Mouse (Mus musculus): ENCODE results near the gene Tut4. TPM values are rescaled to one million over a fixed set of nuclear protein-coding genes. Genes with fewer than 3 reads are reported as not detected.

Gene Tut4
- total RNA-seq, 4 experiments from 2014 or later: 14.6 to 25.2 (median 18.6) TPM

DNA sequence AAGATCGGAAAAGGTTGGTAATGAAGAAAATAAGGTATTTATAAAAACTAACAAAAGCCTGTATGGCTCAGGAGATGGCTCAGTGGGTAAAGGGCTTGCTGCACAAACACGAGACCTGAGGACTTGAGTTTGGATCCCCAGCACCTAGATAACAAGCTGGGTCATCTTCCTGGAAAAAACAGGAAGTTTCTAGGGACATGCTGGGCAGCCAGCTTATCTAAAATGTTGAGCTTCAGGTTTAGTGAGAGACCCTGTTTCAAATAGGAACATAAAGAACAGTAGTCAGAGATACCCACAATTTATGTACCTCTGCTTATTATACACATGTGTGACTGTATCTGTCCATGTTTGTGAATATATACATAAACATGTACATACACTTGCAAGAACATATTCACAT lies 43.8 kb downstream of the Tut4 start:
- no peak for DNase-seq (ENCODE audit: low spot score)

DNA sequence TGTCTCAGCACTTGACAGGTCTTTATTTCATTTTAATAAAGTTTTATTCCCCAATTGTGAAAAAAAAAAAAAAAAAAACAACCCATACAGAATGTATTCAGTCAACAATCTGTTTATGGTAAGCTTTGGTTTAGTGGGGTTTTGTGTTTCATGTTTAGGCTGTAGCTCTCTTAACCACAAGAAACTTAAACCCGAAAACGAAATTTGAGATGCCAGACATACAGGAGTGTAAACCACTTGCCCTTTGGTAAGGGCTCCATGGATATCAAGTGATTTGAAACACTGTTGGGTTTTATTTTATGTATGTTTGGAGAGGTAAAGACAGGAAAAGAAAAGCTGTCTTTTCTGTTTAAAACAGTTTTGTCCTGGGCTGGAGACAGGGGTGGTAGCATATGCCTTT lies 80.5 kb downstream of the Tut4 start:
- no peak for DNase-seq (ENCODE audit: low spot score)

DNA sequence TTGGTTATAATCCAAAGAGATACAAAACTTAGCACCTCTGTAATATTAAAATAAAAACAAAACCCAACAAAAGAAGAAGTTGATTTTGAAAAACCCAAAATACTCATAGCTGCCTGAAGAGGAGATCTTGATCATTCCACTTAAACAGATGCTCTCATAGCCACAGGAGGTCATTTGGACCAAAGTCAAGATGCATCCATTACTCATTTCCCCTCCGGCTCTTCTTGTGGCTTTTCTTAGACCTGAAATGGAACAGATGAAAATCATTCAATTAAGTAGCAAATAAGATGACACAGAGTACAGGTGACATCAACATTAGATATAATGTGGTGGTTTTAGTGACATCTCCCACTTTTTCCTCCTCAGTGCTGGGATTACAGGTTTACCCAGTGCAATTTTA lies 105.8 kb downstream of the Tut4 start:
- DNase-seq (ENCODE audit: low spot score): no peak

DNA sequence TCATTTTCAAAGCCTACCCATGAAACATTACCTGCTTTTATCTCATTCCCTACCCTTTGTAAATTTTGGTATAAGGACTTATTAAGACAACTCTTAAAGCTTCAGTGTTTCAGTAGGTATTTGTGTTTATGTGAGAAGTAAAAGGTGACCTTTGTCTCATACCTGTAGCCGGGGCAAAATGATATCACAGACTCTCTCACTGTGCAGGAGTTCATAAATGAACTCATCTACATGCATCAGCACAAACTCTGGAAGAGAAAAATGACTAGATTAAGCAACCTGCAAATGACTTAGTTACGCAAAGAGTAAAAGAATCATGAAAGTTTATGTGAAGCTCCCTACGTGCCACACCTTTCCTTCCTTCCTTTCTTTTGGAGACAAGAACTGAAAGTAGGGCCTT lies 113.4 kb downstream of the Tut4 start:
- no peak for DNase-seq (ENCODE audit: low spot score)

DNA sequence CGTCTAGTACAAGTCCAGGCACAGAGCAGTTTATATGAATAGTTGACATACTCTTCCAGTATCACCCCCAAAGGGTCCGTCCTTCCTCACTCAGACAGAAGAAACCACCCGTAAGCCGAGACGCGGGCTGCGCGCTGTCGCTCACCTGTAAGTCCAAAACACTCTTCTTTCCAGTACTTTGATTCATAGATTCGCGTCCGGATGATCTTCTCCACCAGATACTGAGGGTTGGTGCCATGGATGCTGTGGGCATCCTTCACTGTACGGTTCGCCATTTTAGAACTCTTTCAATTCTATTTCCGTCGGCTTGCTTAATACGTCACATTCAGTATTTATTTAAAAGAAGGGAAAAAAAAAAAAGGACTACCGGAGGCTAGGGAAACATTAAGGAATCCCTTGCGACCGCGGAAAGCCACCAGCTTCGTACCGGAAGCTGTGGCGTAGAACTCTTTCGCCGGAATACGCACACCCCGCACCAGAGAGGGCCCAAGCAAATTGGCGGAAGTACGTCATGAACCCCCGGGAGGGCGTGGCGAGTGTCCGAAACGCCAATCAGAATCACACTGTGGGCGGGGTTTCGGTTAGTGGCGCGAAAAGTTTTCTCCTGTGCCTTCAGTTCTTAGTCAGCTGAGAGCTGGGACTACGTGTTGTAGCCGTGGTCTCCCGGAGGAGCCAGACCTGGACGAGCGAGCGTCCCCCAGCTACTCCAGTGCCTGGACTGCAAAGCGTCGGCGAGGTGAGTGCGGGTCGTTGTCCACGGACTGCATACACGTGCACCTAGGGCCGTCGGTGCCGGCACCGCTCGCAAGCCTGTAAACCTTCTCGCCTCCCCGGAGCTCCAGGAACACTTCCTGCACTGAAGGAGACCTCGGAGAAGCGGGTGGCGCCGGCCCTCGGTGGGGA lies 119.9 kb downstream of the Tut4 start, which contains the start of the genes Prpf38a and Orc1:
Gene Prpf38a (minus strand): TSS at position 497 of the 903 bp plus-strand sequence.
Gene Orc1 (plus strand): TSS at position 584 of the 903 bp plus-strand sequence.
- DNase-seq (ENCODE audit: low spot score): peak; percentile 98

DNA sequence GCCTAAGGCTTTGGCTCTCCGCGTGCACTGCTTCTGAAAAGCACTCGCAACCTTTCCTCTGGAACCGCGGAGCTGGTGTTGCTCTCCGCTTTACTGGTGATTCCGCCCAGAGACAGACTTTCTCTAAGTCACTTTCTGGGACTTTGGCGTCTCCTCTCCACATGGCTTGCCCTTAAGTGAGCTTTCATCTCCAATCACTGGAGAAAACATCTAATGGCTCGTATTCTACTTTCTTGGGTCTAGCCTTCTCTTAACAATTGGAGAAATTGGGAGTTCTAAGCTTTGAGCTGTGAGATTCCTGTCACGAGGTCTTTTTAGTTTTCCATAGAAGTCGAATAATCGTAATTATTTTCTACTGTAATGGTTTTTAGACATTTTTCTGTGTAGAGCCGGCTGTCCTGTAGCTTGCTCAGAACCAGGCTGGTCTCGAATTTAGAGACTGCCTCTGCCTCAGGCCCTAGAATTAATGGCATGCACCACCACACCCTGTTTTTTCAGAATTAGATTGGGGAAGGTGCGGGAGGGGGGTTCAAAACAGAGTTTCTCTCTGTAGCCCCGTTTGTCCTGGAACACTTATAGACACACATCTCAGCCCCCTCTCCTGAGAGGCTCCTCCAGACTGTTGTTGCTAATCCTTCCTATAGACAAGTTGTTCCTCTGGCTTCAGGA lies 120.7 kb downstream of the Tut4 start:
- DNase-seq (ENCODE audit: low spot score): no peak

DNA sequence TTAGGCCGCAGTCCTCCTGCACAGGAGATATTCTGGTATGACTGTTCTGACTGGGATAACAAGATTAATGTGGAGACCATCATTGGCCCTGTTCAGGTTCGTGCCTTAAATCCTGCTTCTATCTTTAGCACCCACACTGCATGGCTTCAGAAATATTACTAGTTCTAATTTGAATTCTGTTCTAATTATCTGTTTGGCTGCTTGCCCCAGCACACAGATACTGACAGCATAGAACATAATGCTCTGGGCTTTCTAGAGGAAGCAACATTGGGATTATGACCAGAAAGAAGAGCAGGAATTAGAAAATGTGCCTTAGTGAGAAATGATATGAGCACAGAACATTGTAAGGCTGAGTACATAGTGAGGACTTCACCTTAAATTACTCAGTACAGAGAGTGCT lies 134.2 kb downstream of the Tut4 start:
- DNase-seq (ENCODE audit: low spot score): no peak

DNA sequence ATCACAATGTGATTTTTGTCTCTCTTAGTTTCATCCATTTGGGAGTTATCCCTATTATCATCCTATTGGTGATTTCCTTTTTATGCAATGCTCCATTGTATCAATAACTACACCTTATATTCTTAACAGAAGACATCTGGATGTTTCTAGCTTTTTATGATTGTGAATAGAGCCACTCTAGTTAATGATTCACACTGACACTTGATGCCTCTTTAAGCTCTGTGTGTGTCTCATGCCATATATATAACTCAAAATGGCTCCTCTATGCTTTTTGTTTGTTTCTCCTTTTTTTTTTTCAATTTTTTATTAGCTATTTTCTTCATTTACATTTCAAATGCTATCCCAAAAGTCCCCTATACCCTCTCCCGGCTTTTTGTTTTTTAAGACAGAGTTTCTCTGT lies 136.6 kb downstream of the Tut4 start:
- no peak for DNase-seq (ENCODE audit: low spot score)

DNA sequence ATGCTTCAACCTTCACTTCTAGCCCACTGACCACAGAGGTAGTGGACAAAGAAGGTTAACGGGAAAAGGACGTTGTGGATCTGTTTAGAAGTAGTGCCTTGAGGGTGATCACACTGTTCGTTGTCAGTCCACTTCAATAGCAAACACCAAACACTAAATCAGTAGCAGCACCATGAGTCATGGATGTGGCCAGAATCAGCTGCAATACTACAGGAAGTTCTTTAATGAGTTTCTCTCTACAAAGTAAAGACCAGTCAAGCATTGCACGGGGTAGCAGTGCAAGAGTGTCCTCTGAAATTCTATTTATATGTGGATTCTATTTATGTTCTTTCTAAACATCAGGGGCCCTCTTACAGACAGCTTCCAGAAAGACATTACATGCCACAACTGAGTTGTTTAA lies 139.1 kb downstream of the Tut4 start:
- DNase-seq (ENCODE audit: low spot score): no peak

DNA sequence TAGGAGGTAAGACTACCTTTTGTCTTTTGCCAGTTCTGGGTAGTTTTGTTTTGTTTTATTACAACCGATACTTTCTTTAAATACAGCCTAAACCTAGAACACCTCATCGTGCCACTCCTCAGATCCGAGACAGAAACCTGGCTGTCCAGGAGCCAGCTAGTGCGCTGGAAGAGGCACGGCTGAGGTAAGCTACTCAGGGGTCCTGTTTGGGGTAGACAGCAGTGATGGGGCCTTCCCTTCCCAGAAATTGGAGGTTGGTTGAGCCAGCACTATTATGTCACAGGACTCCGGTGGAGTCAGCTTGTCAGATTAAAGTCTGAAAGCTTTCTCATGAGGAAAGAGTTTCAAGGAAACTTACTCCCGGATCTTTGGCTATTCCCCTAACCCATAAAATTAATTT lies 142.6 kb downstream of the Tut4 start:
- no peak for DNase-seq (ENCODE audit: low spot score)

DNA sequence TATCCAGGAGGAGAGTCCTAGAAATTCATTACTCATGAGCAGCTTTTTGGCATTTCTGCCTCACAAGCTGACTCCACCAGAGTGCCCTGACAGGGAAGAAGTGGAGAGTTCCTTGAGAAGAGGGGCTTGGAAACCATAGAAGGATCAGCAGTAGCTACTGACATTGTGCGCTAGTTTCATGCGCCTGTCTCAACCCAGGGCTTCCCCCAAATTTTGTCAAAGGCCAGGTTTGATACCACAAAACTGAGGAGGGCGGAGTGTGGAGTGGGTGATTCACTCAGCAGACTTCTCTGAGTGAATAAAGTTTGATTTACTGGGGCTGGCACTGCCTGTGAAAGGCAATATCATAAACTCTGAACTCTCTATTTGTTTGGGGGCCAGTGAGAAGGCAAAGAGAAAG lies 149.4 kb downstream of the Tut4 start:
- no peak for DNase-seq (ENCODE audit: low spot score)

Other genes with a start within 250 kb of the Tut4 start
- under 1 TPM in 2 of 4 experiments, not detected in 2; 0.13 to 0.20 TPM for gene Zyg11a, start 241.4 kb upstream of the Tut4 start, total RNA-seq (2022)
- gene Zyg11b, start 158.3 kb upstream of the Tut4 start, total RNA-seq (2022): 10 to 100 TPM; 38.1 to 41.9 (median 40.5) TPM
- 10 to 100 TPM; 31.0 to 45.6 (median 36.2) TPM for gene Coa7, start 131.3 kb upstream of the Tut4 start, total RNA-seq (2022)
- gene Shisal2a, start 76.1 kb upstream of the Tut4 start, total RNA-seq (2022): not detected
- gene Gpx7, start 52.5 kb upstream of the Tut4 start, total RNA-seq (2022): 1 to 10 TPM; 4.4 to 9.5 (median 6.3) TPM
- gene Prpf38a, start 119.9 kb downstream of the Tut4 start, total RNA-seq (2022): 10 to 100 TPM; 12.3 to 16.5 (median 13.5) TPM
- under 1 TPM in 1 of 4 experiments, not detected in 3; 0.40 TPM for gene Orc1, start 120.0 kb downstream of the Tut4 start, total RNA-seq (2022)
- gene Cc2d1b, start 160.5 kb downstream of the Tut4 start, total RNA-seq (2022): 10 to 100 TPM; 15.4 to 15.8 (median 15.8) TPM